Mouse (Mus musculus): ENCODE measurements at regions not wholly inside any gene's neighbourhood (a gene's known extent, or its start where the extent isn't known, plus 50 kb on each side); places are given as distances from the start of the nearest gene placed in this dataset.
A peak's percentile ranks its signal among the peaks of the same experiment; 100 is the strongest.

- no peak for TF ChIP-seq CTCF (conservative IDR thresholded peaks at IDR 0.05)
These were observed 49.9 kb upstream of the Eed start for GRCm38 (mm10) chr7:90030486-90031250.

GRCm38 (mm10) chr7:90033086-90033485, 52.3 kb upstream of the Eed start:
- Histone ChIP-seq H3K4me3 (no peak overlapping the region), H3K27ac (peak overlapping the region; percentile 79)
- TF ChIP-seq CTCF (conservative IDR thresholded peaks at IDR 0.05) = no peak
- DNase-seq (ENCODE audit: low spot score in 2 of 2) = no peak

More at GRCm38 (mm10) chr7:90030486-90031250, 49.9 kb upstream of the Eed start:
- H3K4me3 ChIP-seq = peak overlapping the region; percentile 37; the same call in 1 of the 2 replicates
- peak overlapping the region; percentile 92 for H3K27ac ChIP-seq
- DNase-seq (ENCODE audit: low spot score in 2 of 2) = no peak

DNA sequence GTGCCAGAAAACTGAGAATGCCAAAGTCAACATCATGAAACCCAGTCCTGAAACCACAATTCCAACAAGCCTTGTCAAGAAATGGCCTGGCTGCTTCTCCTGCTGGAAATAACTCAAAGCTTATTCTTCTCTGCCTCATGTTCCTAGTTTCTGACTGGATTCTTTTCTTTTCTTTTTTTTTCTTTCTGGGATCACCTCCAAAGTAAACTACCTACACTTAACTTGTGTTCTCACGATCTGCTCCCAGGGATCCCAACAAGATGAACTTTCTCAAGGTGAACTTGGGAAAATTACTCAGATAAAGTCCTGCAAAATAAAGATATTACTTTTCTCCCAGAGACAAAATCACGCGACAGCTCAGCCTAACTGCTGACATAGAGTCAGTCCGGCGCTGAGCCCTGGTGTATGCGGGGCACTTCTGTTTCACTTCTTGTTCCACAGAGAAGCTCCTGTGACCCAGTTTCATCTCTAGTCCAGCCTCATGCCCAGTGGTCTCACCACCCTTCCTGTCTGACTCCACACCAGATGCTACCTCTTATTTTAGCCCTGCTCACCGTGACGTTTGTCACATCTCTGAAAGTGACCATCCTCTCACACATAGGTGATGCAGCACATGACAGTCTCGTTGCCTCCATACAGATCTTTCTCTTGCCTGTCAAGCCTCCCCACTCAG, 53.0 kb upstream of the Eed start:
- no peak overlapping the region for H3K4me3 ChIP-seq
- peak overlapping the region; percentile 79 for H3K27ac ChIP-seq
- no peak for TF ChIP-seq CTCF (conservative IDR thresholded peaks at IDR 0.05)
- no peak for DNase-seq (ENCODE audit: low spot score in 2 of 2)

DNA sequence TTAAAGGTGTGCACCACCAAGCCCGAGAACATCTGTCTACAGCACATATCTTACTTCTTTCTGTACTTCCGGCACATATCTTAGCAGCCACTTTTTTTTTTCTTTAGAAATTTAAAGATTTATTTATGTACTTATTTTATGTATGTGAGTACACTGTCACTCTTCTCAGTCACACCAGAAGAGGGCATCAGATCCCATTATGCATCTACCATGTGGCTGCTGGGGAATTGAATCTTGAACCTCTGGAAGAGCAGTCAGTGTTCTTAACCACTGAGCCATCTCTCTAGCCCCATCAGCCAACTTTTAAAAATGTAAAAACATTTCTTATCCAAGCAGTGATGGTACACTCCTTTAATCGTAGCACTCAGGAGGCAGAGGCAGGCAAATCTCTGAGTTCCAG, 53.7 kb upstream of the Eed start:
- H3K4me3 ChIP-seq = no peak overlapping the region
- peak overlapping the region; percentile 79; the same call in 1 of the 2 replicates for H3K27ac ChIP-seq
- no peak for DNase-seq (ENCODE audit: low spot score in 2 of 2)
- TF ChIP-seq CTCF (conservative IDR thresholded peaks at IDR 0.05) = peak; percentile 25; the same call in 1 of the 2 replicates

- no peak for DNase-seq (ENCODE audit: low spot score in 2 of 2)
- Histone ChIP-seq H3K27ac (no peak overlapping the region), H3K4me3 (no peak overlapping the region)
- TF ChIP-seq CTCF (conservative IDR thresholded peaks at IDR 0.05) = peak; percentile 19
These were observed 54.6 kb upstream of the Eed start for GRCm38 (mm10) chr7:90035396-90035795.

DNA sequence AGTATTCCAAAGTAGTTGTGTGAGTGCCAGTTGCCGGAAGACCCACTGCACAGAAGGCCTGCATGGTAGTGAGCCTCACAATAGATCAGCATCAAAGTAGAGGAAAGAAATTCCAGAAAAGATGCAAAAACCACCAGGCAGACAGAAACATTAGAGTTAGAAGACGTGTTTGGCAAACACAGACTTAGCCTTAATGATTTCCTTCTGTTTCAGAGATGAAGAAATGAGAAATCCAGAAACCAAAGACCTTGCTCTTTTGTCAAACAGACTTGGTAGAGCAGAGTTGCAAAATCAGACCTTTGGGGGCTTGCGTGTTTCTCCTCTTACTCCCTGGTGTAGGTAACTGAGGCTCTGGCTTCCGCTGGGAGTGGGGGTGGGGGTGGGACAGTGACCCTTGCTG, 57.0 kb upstream of the Eed start:
- no peak overlapping the region for H3K27ac ChIP-seq
- DNase-seq (ENCODE audit: low spot score in 2 of 2) = no peak
- no peak overlapping the region for H3K4me3 ChIP-seq
- TF ChIP-seq CTCF (conservative IDR thresholded peaks at IDR 0.05) = no peak

DNA sequence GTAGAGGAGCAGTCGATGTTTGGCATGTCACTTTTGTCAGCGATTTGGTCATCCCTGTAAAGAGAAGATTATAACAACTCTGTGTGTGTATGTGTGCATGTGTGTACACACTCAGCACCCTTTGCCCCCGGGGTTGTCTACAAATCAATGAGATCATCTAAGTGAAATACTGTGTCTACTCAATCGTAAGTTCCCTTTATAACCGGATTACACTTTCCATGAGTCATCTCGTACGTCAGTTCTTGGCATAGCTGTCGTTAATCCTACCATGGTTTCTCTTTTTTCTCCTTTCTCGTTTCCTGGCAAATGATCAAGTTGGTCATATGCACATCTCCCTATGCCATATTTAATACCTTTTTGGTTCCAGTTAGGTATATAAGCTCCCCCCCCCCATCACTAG, 58.7 kb upstream of the Eed start:
- no peak for TF ChIP-seq CTCF (conservative IDR thresholded peaks at IDR 0.05)
- no peak overlapping the region for H3K4me3 ChIP-seq
- DNase-seq (ENCODE audit: low spot score in 2 of 2) = no peak

GRCm38 (mm10) chr7:90040581-90041340, 60.0 kb upstream of the Eed start:
- TF ChIP-seq CTCF (conservative IDR thresholded peaks at IDR 0.05) = no peak
- H3K27ac ChIP-seq = peak overlapping the region; percentile 47; the same call in 1 of the 2 replicates
- no peak overlapping the region for H3K4me3 ChIP-seq
- no peak for DNase-seq (ENCODE audit: low spot score in 2 of 2)

More for the DNA sequence above, 58.7 kb upstream of the Eed start:
- no peak overlapping the region for H3K27ac ChIP-seq

DNA sequence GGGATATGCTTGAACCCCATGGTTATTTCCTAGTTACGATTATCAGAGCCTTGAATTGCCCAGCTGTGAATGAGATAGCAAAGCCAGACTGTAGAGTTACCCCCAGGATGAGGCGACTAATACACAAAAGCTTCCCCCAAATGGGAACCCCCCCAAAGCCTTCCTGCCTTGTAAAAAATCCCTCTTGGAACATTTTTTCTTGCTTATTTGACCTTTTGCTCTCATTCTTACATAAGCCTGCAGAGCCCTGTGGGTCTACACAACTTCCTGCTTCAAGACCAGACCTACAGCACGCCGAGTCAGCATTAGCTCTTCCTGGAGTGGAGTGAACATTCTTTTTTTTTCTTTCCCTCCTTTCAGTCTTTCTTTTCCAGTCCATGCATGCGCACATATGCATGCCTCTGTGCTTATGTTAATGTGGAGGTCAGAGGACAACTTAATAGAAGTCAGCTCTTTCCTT, 60.8 kb upstream of the Eed start:
- TF ChIP-seq CTCF (conservative IDR thresholded peaks at IDR 0.05) = no peak
- Histone ChIP-seq H3K27ac (peak overlapping the region; percentile 47; the same call in 1 of the 2 replicates), H3K4me3 (no peak overlapping the region)
- DNase-seq (ENCODE audit: low spot score in 2 of 2) = no peak

DNA sequence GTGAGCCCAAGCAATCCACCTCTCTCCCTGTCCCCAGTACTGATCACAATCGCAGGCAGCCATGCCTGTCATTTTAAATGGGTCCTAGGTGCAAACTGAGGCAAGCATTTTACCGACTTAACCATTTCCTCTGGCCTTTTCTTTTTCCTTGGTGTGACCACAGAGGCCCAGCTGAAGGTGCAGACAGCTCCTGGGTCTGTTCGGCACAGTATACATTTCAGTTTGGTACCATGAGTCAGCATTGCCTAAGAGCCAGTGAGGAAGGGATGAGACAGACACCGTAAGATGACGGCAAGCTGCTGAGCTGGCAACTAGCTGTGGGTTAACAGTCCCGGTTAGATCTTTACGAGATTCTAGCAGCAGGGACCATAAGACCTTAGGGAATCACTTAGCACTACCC, 61.6 kb upstream of the Eed start:
- DNase-seq (ENCODE audit: low spot score in 2 of 2) = no peak
- Histone ChIP-seq H3K27ac (0 out of 2 replicates have a peak overlapping the region, but pooled peaks have one; percentile 44), H3K4me3 (no peak overlapping the region)
- TF ChIP-seq CTCF (conservative IDR thresholded peaks at IDR 0.05) = no peak

GRCm38 (mm10) chr7:90043526-90043925, 62.7 kb upstream of the Eed start:
- Histone ChIP-seq H3K27ac (no peak overlapping the region), H3K4me3 (no peak overlapping the region)
- DNase-seq (ENCODE audit: low spot score in 2 of 2) = no peak
- TF ChIP-seq CTCF (conservative IDR thresholded peaks at IDR 0.05) = no peak

DNA sequence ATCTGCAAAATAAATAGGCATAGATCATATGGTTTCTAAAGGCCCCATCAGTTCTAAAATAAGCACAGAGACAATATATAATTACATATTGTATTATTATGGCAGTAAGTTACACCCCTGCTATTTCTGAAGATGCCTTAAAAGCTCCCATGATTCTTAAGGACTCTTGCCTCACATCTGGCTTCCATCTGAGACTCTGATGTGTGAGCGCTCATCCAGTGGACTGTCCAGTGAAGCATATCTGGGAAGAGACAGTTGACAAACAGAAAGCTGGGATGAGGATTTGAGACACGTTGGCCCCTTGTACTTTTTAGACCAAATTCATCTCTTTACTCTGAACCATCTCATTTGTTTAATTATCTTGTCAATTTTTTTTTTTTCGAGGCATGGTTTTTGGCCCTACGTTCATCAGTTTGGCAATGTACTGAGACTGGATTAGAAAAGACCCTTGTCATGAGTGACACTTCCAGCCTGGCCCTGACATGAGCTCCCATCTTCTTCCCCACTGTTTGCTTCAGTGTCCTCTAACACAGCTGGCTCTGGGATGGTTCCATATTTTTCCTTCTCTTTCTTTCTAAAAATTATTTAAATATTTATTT, 63.4 kb upstream of the Eed start:
- DNase-seq (ENCODE audit: low spot score in 2 of 2) = no peak
- Histone ChIP-seq H3K27ac (no peak overlapping the region), H3K4me3 (no peak overlapping the region)
- no peak for TF ChIP-seq CTCF (conservative IDR thresholded peaks at IDR 0.05)
